ENCODE assay signal across 8 mouse cellular contexts in the genomic region with DNA sequence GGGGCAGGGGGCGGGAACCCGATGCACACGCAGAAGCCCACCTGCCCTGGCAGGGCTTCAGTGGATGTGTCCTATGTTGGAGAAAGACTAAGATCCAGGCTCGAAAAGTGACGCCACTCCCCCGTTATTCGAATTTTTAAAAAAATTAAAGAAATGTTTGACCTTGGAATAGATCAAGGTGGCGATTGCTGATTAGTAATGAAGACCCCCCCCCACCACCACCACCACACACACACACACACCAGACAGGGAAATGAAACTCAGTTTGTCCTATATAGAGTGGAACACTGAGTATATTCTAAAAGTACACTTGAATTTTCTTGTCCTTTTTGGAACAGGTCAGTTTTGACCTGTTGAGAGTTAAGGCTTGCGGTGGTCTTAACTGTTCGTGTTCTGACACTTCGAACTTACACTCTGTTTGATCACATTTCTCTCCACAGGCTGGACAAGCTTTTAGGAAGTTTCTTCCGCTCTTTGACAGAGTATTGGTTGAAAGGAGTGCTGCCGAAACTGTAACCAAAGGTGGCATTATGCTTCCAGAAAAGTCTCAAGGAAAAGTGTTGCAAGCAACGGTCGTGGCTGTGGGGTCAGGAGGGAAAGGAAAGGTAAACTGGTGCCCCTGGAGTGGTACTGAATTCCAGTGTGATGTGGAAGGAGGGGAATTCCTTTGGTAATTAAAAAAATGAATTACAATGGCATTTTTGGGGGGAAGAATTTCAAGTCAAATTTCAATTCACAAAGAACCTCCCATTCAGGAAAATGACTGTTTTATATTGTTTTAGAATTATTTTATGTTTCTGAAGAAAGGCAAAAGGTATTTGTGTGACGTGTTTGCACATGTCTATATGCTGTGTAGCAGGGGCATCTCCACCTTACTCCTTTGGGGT. TPM values are rescaled to one million over a fixed set of nuclear protein-coding genes. Genes with fewer than 3 reads are reported as not detected.
A peak's percentile ranks its signal among the peaks of the same experiment; 100 is the strongest.
DNase-seq lines count a peak whose midpoint lies in the region; ATAC-seq and TF ChIP-seq lines count a peak whose summit lies in the region.

No protein-coding gene starts in this region.

- no peak for ATAC-seq in embryonic facial prominence, embryonic 11.5 days (replicated peaks; ENCODE audit: insufficient number of reproducible peaks, low FRiP score, low TSS enrichment, low read depth)
- ATAC-seq in inflammation-experienced regulatory T-cells, adult 6 months, result peak; percentile 32
- ATAC-seq in neural tube, embryonic 12.5 days (ENCODE audit: low FRiP score, low read depth), result peak; percentile 2; the same call in 1 of the 2 replicates

- TF ChIP-seq CTCF in liver, adult 2 months (IDR thresholded peaks at IDR 0.05; ENCODE audit: low read depth, low read length), result no peak

- H3K4me2 ChIP-seq in embryonic facial prominence, embryonic 11.5 days (ENCODE audit: low read depth, low read length), result peak overlapping the region; percentile 73
- peak overlapping the region; percentile 84 for H3K4me2 ChIP-seq in neural tube, embryonic 12.5 days (replicated peaks)

- peak overlapping the region; percentile 92 for H3K27ac ChIP-seq in liver, adult 2 months (replicated peaks; ENCODE audit: insufficient read depth, low read depth, low read length)
- H3K27ac ChIP-seq in embryonic facial prominence, embryonic 11.5 days (replicated peaks; ENCODE audit: low read depth, low read length), result peak overlapping the region; percentile 93
- peak overlapping the region; percentile 86 for H3K27ac ChIP-seq in neural tube, embryonic 12.5 days

- no peaks in the 10 kb centered on the region for H3K9me3 ChIP-seq in embryonic facial prominence, embryonic 11.5 days (replicated peaks; ENCODE audit: control insufficient read depth, low read length)
- no peaks in the 10 kb centered on the region for H3K9me3 ChIP-seq in neural tube, embryonic 12.5 days

- 2% methylated on average over 16 of the region's 16 CpGs for WGBS in liver, adult 2 months
- WGBS in embryonic facial prominence, embryonic 11.5 days, result 7% methylated on average over 16 of the region's 16 CpGs
- WGBS in neural tube, embryonic 12.5 days, result 8% methylated on average over 16 of the region's 16 CpGs

- peak overlapping the region; percentile 87 for H3K9ac ChIP-seq in liver, adult 2 months (ENCODE audit: low read depth, low read length)
- peak overlapping the region; percentile 94 for H3K9ac ChIP-seq in embryonic facial prominence, embryonic 11.5 days (replicated peaks; ENCODE audit: low read length)
- H3K9ac ChIP-seq in neural tube, embryonic 12.5 days, result peak overlapping the region; percentile 93

- peak overlapping the region; percentile 99 for H3K4me3 ChIP-seq in liver, adult 2 months (ENCODE audit: insufficient read depth, low read depth, low read length)
- peak overlapping the region; percentile 90 for H3K4me3 ChIP-seq in embryonic facial prominence, embryonic 11.5 days (ENCODE audit: low read depth, low read length)
- H3K4me3 ChIP-seq in neural tube, embryonic 12.5 days, result peak overlapping the region; percentile 89

- H3K27me3 ChIP-seq in liver, adult 2 months (ENCODE audit: control insufficient read depth, insufficient read depth, low read length), result no peaks in the 10 kb centered on the region
- no peaks in the 10 kb centered on the region for H3K27me3 ChIP-seq in embryonic facial prominence, embryonic 11.5 days (ENCODE audit: control insufficient read depth, insufficient read depth, low read length)
- no peaks in the 10 kb centered on the region for H3K27me3 ChIP-seq in neural tube, embryonic 12.5 days (replicated peaks)

- peaks cover 19% of the 10 kb centered on the region; the same call in 1 of the 2 replicates for H3K79me2 ChIP-seq in liver, adult 2 months (ENCODE audit: control insufficient read depth, insufficient read depth, low read length)

- no peak for DNase-seq in liver, adult 2 months (ENCODE audit: extremely low read depth, low read depth, low spot score)
- DNase-seq in liver, result no peak
- no peak for DNase-seq in embryonic facial prominence, embryonic 11.5 days (ENCODE audit: low spot score)
- DNase-seq in frontal cortex, postnatal 10 days (ENCODE audit: low spot score in 2 of 2), result no peak
- no peak for DNase-seq in kidney, postnatal 14 days
- no peak for DNase-seq in right cerebral cortex, postnatal 4 days

- H3K4me1 ChIP-seq in liver, adult 2 months (ENCODE audit: control insufficient read depth, insufficient read depth, low read length), result peaks cover 14% of the 10 kb centered on the region
- no peaks in the 10 kb centered on the region for H3K4me1 ChIP-seq in embryonic facial prominence, embryonic 11.5 days (ENCODE audit: control insufficient read depth, insufficient read depth, low read length)
- peaks cover 24% of the 10 kb centered on the region for H3K4me1 ChIP-seq in neural tube, embryonic 12.5 days

- peaks cover 35% of the 10 kb centered on the region for H3K36me3 ChIP-seq in liver, adult 2 months (ENCODE audit: control insufficient read depth, insufficient read depth, low read length)
- H3K36me3 ChIP-seq in embryonic facial prominence, embryonic 11.5 days (replicated peaks; ENCODE audit: control insufficient read depth, insufficient read depth, low read depth, low read length), result no peaks in the 10 kb centered on the region; the same call in none of the 2 replicates
- H3K36me3 ChIP-seq in neural tube, embryonic 12.5 days, result peaks cover 26% of the 10 kb centered on the region

- TF ChIP-seq POLR2A in liver, adult 2 months (IDR thresholded peaks at IDR 0.05; ENCODE audit: extremely low read depth, insufficient read depth, low read length), result no peak

RNA-seq across cellular contexts. Expression of a gene that starts 0.8 kb away (rescaled TPM):
- 262 and 301 TPM in 2 replicates for total RNA-seq in liver, adult 2 months (2014; rRNA removed)
- 52.3 and 59.2 TPM in 2 replicates for polyA plus RNA-seq in liver, adult 2 months (2012; rRNA removed)
- 424 and 463 TPM in 2 replicates for polyA plus RNA-seq in embryonic facial prominence, embryonic 11.5 days (2014; fragmentation: Nextera tagmentation; extraction: Ambion mirVana)
- 100 to 1,000 TPM; 129 to 226 (median 154) TPM for polyA plus RNA-seq in inflammation-experienced regulatory T-cells, adult 6 months (2017; shearing (Covaris generic))
- 338 TPM in 2 replicates for polyA plus RNA-seq in neural tube, embryonic 12.5 days (2016; fragmentation: Nextera tagmentation; extraction: Ambion mirVana)

RNA-seq across cellular contexts. Expression of a gene that starts 0.9 kb away (rescaled TPM):
- total RNA-seq in liver, adult 2 months (2014; rRNA removed), result 194 and 259 TPM in 2 replicates
- 29.5 and 41.5 TPM in 2 replicates for polyA plus RNA-seq in liver, adult 2 months (2012; rRNA removed)
- 524 and 599 TPM in 2 replicates for polyA plus RNA-seq in embryonic facial prominence, embryonic 11.5 days (2014; fragmentation: Nextera tagmentation; extraction: Ambion mirVana)
- polyA plus RNA-seq in inflammation-experienced regulatory T-cells, adult 6 months (2017; shearing (Covaris generic)), result 100 to 1,000 TPM; 172 to 181 (median 174) TPM
- 329 and 346 TPM in 2 replicates for polyA plus RNA-seq in neural tube, embryonic 12.5 days (2016; fragmentation: Nextera tagmentation; extraction: Ambion mirVana)

RNA-seq across cellular contexts. Expression of a gene that starts 36.3 kb away (rescaled TPM):
- 43.4 and 63.2 TPM in 2 replicates for total RNA-seq in liver, adult 2 months (2014; rRNA removed)
- 6.3 and 7.8 TPM in 2 replicates for polyA plus RNA-seq in liver, adult 2 months (2012; rRNA removed)
- polyA plus RNA-seq in embryonic facial prominence, embryonic 11.5 days (2014; fragmentation: Nextera tagmentation; extraction: Ambion mirVana), result 25.4 and 27.7 TPM in 2 replicates
- polyA plus RNA-seq in inflammation-experienced regulatory T-cells, adult 6 months (2017; shearing (Covaris generic)), result 10 to 100 TPM; 14.6 to 22.7 (median 17.0) TPM
- polyA plus RNA-seq in neural tube, embryonic 12.5 days (2016; fragmentation: Nextera tagmentation; extraction: Ambion mirVana), result 30.4 and 31.5 TPM in 2 replicates

RNA-seq across cellular contexts. Expression of a gene that starts 42.2 kb away (rescaled TPM):
- 25.7 and 27.8 TPM in 2 replicates for total RNA-seq in liver, adult 2 months (2014; rRNA removed)
- polyA plus RNA-seq in liver, adult 2 months (2012; rRNA removed), result 5.6 and 6.1 TPM in 2 replicates
- 163 and 165 TPM in 2 replicates for polyA plus RNA-seq in embryonic facial prominence, embryonic 11.5 days (2014; fragmentation: Nextera tagmentation; extraction: Ambion mirVana)
- 100 to 1,000 TPM; 121 to 136 (median 133) TPM for polyA plus RNA-seq in inflammation-experienced regulatory T-cells, adult 6 months (2017; shearing (Covaris generic))
- 158 and 165 TPM in 2 replicates for polyA plus RNA-seq in neural tube, embryonic 12.5 days (2016; fragmentation: Nextera tagmentation; extraction: Ambion mirVana)
